Mouse (Mus musculus): ENCODE data around the gene Apbb2.

Apbb2 gene

DNA sequence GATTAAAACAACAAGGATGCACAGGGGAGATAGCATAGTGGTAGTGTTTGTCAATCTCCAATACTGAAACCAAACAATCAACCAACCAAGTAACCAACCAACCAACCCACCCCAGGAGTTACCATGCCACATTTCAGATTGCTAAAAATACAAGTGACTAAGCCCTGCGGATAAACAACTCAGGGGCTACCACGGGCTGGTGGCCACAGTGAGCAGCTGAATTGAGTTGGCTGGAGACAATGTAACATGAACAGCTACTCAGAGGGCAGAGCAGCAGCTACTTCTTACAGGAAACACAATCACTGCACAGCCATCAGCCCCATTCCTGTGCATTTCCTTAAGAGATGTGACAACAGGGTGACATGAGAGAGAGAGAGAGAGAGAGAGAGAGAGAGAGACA lies 274.4 kb downstream of the Apbb2 start:
- no peak for DNase-seq (ENCODE audit: extremely low spot score, low spot score)

DNA sequence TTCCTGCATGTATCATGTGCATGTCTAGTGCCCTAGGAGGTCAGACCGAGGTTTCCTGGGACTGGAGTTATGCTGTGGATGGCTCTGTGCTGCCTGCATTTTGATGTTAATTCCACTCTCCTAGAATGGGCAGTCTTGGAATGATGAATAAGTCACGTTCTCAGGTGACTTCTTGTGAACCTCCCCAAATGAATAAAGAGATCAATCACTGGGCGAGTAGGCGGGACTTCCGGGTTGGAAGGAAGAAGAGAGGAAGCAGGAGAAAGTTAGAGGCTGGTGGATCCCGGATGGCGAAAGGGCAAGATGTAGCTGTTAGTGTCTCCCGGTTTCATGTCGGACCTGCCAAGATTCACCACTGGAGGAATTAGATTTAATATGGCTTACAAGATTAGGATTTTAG lies 276.3 kb downstream of the Apbb2 start:
- no peak for DNase-seq (ENCODE audit: extremely low spot score, low spot score)

- DNase-seq (ENCODE audit: extremely low spot score, low spot score), result no peak
These were observed 276.7 kb downstream of the Apbb2 start for GRCm38 (mm10) chr5:66341848-66342247.

DNA sequence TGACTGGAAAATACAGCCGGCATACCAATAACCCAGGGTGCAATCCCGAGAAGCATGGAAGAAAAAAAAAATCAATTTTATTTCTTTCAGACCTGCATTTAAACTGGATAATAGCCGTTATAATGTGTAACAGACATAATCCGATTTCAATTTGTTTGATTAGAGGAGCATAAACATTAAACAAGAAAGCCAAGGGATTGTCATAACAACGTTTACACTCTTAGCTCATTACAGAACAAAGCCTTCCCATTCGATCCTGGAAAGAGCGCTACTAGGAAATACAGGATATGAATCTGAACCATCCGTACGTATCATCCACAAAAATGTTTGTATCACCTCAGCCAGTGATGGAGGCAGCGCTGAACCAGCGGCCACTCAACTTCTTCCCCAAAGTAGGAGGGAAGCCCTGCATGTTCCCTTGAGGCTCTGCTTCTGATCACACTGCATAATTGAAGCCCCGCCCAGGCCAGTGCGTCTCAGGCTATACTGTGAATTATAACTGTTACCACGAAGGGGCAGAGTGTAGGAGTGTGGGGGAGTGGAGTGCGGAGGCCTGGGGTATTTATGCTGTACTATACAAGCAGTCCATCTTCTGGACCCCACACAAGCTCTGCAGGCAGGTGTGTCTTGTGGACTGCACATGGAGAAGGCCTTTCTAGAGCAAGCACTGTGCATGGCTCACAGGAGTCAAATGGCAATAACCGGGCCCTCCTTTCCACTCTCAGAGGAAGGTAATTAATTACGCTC lies 278.1 kb downstream of the Apbb2 start:
- no peak for DNase-seq (ENCODE audit: extremely low spot score, low spot score)

DNA sequence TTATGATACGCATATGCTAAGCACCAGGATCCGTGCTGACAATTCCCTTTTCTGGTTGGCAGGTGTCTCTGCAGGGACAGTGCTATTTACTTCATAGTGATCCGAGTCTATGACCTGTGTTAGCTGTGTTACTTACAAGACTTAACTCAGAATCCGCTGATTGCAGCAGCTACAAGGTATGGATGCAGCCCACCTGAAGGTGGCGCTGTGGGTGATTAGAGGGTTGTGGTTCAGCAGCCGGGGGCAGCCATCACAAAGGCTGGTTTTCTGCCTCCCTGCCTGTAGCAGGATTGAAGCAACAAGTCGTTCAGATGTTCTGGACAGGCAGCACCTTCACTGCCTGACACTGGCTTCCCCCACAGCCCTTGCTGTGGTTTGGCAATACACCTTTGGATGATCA lies 280.0 kb downstream of the Apbb2 start:
- DNase-seq (ENCODE audit: extremely low spot score, low spot score), result peak; percentile 39

- no peak for DNase-seq (ENCODE audit: extremely low spot score, low spot score)
These were observed 280.6 kb downstream of the Apbb2 start for GRCm38 (mm10) chr5:66337969-66338345.

DNA sequence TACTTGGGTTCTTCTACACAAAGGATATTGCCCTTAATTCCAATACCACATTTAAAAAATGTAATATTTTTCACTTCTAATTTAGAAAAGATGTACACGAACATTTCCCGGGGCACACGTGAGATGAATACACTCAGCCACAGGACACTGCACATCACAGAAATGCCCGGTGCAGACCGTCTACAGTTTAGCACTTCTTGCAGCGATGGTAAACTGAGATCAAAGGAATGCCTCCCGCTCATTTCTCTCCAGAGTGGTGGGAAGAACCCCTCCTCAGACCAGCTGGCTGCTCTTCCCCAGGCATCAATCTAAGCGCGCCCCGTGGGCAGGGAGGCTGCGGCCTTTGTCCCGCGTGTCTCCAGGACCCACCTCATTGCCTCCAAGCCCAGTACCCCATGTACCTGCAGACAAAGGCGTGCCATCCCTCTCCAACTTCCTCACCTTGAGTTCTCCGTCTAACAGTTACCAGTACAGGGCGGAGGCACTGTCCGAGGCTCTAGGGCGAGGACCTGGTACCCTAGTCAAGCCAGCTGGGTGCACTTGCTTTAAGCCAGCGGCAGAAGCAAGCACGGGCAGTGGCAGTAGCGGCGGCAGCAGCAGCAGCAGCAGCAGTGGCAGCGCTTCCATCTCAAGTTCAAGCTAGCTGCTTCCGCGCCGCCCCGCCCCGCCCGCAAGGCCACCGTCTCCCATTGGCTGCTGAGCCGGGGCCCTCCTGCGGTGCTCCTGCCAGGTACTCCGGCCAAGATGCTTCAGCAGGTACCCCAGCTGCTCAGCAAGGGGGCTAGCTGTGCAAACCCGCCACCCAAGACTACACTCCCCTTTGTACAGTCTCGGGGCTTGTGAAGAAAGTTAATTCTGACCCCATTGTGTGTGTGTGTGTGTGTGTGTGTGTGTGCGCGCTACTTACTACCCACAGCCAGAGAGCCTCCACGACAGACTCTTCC lies 281.3 kb downstream of the Apbb2 start:
- DNase-seq (ENCODE audit: extremely low spot score, low spot score), result peak; percentile 66

DNA sequence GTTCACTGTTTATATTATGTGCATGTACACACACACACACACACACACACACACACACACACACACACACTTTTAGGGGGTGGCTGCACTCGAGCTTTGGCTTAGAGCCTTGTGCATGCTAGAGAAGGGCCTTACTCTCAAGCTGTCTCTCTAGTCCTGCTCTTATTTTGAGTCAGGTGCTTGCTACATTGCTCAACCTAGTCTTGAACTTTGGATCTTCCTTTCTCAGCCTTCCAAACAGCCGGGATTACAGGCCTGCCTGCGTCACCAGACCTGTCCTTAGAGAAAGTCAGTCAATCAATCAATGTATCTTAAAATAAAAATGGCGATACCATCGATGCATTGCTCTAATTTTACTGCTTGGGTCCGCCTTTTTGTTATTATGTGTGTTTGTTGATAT lies 287.8 kb downstream of the Apbb2 start:
- DNase-seq (ENCODE audit: extremely low spot score, low spot score), result no peak

GRCm38 (mm10) chr5:66328766-66329165 lies 289.8 kb downstream of the Apbb2 start:
- no peak for DNase-seq (ENCODE audit: extremely low spot score, low spot score)

DNA sequence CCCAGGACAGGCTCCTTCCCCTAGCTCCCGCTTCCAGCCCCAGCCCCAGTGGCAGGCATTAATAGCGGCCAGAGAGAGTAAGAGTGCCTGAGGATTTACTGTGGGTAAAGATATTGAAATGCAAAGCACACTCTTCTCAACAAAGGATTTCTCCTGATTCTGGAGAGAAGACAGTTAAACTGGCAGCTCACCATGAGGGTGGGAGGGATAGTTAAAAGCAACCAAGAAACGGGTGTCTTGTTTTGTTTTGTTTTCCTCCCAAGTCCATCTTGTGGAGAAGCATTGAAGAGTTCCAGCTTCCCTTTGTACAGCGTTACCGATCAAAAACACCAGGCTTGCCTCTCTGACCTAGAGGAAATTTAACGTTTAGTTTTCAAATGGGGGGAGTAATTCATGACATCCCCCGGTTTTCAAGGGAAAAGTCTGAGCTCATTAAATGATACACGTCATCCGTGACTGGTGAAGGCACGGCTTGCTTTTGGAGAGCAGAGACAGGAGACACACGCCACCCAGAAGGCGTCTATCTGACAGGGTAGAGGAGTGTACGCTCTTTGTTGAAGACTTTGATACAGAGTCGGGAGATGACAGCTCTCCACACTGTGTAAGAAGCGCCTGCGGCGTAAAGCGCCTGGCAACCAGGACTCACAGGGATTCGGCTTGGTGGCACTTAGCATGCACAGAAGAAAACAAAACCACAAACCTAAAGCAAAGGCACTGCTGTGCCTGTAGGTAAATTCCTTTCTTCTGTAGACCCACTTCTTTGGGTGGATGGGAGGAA lies 290.4 kb downstream of the Apbb2 start:
- no peak for DNase-seq (ENCODE audit: extremely low spot score, low spot score)

DNA sequence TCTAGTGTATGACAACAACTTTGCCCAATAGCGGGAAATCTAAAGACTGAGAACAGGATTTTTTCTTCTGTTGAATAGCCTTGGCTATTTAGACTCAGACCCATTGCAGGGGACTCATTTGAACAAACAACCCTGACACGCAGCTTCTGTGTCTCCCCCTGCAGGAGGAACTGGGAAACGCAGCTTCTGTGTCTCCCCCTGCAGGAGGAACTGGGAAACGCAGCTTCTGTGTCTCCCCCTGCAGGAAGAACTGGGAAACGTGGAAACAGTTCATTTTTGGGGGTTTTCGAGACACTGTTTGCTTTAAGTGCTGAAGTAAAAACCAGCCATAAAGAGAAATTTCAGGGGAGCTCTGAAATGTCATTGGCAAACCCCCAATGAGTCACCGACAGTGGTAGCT lies 292.2 kb downstream of the Apbb2 start:
- no peak for DNase-seq (ENCODE audit: extremely low spot score, low spot score)

- no peak for DNase-seq (ENCODE audit: extremely low spot score, low spot score)
These were observed 295.0 kb downstream of the Apbb2 start for GRCm38 (mm10) chr5:66323603-66324002.

DNA sequence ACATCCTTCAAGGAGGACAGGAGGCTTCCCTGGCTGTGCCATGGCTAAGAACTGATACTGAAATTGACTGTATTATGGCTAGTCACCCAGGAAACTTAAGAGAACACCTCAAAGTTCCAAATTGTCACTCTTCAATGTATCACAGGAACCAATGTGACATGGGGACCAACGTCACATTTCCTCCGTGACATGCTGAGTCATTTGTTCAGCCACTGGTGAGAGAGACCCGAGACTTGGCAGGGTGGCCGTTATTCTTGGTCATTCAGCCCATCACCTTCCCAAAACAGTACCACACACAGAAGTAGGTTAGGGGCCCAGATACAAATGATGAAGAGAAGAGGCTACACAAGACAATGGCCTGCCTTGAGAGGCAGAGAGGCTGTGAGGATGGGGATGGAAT lies 295.5 kb downstream of the Apbb2 start:
- DNase-seq (ENCODE audit: extremely low spot score, low spot score), result no peak

DNA sequence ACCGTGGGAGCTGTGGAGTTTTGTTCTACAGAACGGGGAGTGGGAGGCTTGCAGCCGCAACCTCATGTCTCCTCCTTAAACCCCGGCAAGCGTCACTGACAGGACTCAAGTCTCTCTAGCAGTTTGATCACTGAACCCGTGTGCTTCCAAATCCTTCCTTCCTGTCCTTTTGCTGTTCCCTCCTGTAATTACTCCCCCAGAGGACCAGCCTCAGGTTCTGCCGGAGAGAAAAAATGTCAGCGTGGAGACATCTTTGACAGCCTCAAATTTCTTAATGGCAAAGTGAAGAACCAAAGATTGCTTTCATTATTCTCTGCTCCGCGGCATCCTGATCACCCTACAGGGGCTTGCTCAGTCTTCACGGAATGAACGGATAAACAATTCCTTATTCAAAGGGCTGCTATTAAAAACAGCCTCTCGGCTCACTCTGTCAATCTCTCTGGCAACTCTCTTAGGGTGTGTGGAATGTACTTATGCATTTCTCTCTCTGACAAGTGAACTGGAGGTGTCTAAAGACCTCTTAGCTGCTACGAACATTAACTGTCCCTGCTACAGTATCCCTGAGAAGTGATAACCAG lies 298.7 kb downstream of the Apbb2 start:
- no peak for DNase-seq (ENCODE audit: extremely low spot score, low spot score)

- no peak for DNase-seq (ENCODE audit: extremely low spot score, low spot score)
These were observed 299.2 kb downstream of the Apbb2 start for GRCm38 (mm10) chr5:66319341-66319740.

DNA sequence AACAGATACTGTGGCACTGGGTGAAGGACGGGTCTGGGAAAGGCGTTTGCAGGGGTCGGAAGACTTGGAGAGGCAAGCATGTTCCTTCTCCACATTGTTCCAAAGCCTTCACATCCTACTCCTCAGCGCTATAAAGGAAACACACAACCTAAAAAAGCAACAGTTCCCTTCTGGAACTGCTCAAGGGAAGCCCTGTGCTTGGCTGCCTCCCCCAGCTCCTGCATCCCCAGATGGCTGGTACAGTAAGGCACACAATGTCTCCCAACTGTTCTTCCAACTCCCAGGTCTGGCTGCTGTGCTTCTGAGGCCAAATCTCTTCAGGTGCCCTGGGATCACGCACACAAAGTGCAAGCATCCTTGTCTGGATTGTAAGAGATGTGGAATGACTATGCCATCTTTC lies 302.8 kb downstream of the Apbb2 start:
- DNase-seq (ENCODE audit: extremely low spot score, low spot score), result no peak

DNA sequence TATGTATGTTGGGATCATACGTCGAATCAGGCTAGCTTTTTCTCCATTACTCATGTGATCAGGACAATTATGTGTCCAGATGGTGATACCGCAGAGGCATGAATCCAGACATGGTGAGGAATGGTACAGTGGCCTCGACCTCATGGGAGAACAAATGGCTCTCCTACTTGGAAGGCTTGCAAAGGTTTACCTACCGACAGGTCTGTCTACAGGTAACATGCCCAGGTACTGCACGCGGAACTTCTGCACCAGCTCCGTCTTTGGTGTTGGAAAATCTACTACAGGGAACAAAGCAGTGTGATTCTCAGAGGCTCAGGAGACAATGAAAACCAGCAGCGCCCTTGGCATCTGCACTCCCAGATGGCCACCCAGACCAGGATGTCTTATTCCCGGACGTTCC lies 307.8 kb downstream of the Apbb2 start:
- DNase-seq (ENCODE audit: extremely low spot score, low spot score), result no peak

DNA sequence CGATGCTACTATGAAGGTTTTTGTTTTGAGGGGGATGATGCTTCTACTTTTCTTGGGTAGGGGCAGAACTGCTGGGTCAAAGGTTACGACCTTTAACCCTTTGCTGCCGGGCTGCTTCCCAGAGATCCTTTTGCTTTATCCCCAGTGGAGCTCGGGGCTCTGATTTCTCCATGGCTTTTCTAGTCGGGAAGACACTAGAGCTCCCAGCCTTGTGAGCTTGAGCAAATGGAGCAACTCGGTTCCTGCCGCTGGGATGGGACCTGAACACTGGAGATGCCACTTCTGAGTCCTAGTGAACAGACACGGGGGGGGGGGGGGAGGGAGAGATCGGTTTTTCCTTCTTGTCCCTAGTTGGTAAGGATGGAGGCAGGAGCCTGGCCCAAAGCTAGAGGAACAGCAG lies 308.3 kb downstream of the Apbb2 start:
- no peak for DNase-seq (ENCODE audit: extremely low spot score, low spot score)

DNA sequence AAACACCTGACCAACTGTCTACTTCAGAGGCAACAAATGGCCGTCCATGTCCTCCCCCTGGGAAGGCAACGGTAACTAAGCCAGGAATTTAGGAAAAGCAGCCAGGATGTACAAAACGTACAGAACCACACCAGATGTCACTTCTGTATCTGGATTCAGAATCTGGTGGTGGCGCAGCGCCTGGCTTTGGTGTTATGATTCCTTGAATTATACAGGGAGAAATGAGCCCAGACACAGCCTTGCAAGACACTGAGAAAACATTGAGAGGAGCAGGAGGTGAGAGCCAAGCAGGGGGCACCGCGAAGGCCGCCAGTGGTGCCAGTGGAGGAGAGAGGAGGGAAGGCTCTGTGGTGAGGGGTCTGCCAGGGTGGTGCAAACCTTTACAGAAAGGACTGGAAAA lies 313.1 kb downstream of the Apbb2 start:
- DNase-seq (ENCODE audit: extremely low spot score, low spot score), result no peak

DNA sequence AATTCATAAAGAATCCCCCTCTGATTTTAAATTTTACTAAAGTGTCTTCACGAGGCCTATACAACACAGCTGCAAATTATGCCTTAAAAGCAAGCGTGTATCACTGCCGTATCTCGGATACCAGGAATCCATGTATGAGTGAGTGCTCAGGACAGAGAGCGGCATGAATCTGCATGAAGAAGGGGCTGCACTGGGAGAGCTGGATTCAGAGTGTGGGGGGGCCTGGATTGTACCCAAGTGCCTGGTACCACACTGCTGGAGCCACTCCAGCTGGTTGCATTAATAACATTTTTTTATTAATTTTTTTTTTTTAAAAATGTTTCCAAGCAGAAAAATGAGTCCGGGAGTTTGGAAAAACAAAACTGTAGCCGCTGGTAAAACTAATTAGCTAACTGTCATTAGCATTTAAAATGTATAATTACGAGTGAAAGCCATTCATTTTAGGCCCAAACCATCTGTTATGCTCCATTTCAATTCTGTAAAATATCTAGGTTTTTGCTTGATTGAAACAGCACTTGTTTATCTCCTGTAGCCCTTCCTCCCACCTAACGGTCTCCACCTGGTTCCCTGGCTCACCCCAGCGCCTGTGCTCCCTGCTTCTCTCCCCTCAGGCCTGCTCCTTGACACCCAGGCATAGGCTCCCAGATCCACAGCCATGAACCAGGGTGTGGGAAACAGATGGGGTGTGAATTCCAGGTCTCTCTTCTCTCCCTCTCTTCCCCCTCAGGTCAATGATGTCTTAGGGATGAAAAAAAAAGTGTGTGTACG lies 314.1 kb downstream of the Apbb2 start:
- no peak for DNase-seq (ENCODE audit: extremely low spot score, low spot score)

GRCm38 (mm10) chr5:66302873-66303272 lies 315.7 kb downstream of the Apbb2 start:
- DNase-seq (ENCODE audit: extremely low spot score, low spot score), result no peak

Measured in neural tube, embryonic 10.5 days (tissue).